Mouse (Mus musculus): ENCODE results near the gene Rnf113a1. TPM values are rescaled to one million over a fixed set of nuclear protein-coding genes. Genes with fewer than 3 reads are reported as not detected.
A peak's percentile ranks its signal among the peaks of the same experiment; 100 is the strongest.
"Not testable (repeated sequence)": the region's sequence is repeated elsewhere in the genome, so short reads cannot be mapped to it uniquely, and the experiment has no call there.

The Rnf113a1 gene
- 11.3 and 11.8 TPM in 2 replicates for polyA plus RNA-seq (2016; fragmentation: Nextera tagmentation; extraction: Ambion mirVana)

- no peaks in the 10 kb centered on the region for H3K4me1 ChIP-seq
- no peaks in the 10 kb centered on the region for H3K36me3 ChIP-seq (replicated peaks)
- H3K27ac ChIP-seq (replicated peaks) = peak within 1 kb of the TSS; percentile 82
- H3K27me3 ChIP-seq (replicated peaks; ENCODE audit: low read depth, poor library complexity, severe bottlenecking) = no peaks in the 10 kb centered on the region
- DNase-seq (ENCODE audit: low spot score) = peak; percentile 87
- 18% methylated on average over 63 of the region's 63 CpGs for WGBS
- peak within 1 kb of the TSS; percentile 68 for H3K4me3 ChIP-seq
- H3K9me3 ChIP-seq = no peaks in the 10 kb centered on the region
These were observed at the start of gene Rnf113a1, which contains the start of gene Ndufa1 for GRCm38 (mm10) chrX:37191105-37191743. Rnf113a1 (plus strand) TSS chrX:37191245. Ndufa1 (minus strand) TSS chrX:37191163.

- Histone ChIP-seq H3K27me3 (replicated peaks; ENCODE audit: low read depth, poor library complexity, severe bottlenecking) (no peaks in the 10 kb centered on the region), H3K9me3 (no peaks in the 10 kb centered on the region), H3K27ac (replicated peaks) (no peak overlapping the region), H3K4me1 (no peaks in the 10 kb centered on the region), H3K4me3 (no peak overlapping the region), H3K36me3 (replicated peaks) (peaks cover 49% of the 10 kb centered on the region)
- no peak for DNase-seq (ENCODE audit: low spot score)
- WGBS = 91% methylated on average over 3 of the region's 3 CpGs
These were observed 49.3 kb upstream of the Rnf113a1 start for GRCm38 (mm10) chrX:37141732-37142131.

GRCm38 (mm10) chrX:37144498-37144897, 46.5 kb upstream of the Rnf113a1 start:
- 51% methylated on average over 2 of the region's 4 CpGs for WGBS
- peaks cover 40% of the 10 kb centered on the region for H3K36me3 ChIP-seq (replicated peaks)
- not testable (repeated sequence) for H3K4me3 ChIP-seq

GRCm38 (mm10) chrX:37144954-37145353, 46.1 kb upstream of the Rnf113a1 start:
- H3K4me3 ChIP-seq = no peak overlapping the region
- H3K9me3 ChIP-seq = no peaks in the 10 kb centered on the region
- H3K27me3 ChIP-seq (replicated peaks; ENCODE audit: low read depth, poor library complexity, severe bottlenecking) = no peaks in the 10 kb centered on the region
- H3K27ac ChIP-seq (replicated peaks) = no peak overlapping the region
- DNase-seq (ENCODE audit: low spot score) = peak; percentile 10
- 97% methylated on average over 2 of the region's 2 CpGs for WGBS
- peaks cover 40% of the 10 kb centered on the region for H3K36me3 ChIP-seq (replicated peaks)
- H3K4me1 ChIP-seq = no peaks in the 10 kb centered on the region

More at GRCm38 (mm10) chrX:37144498-37144897, 46.5 kb upstream of the Rnf113a1 start:
- not testable (repeated sequence) for H3K9me3 ChIP-seq; H3K4me1 ChIP-seq; DNase-seq (ENCODE audit: low spot score); H3K27ac ChIP-seq (replicated peaks); H3K27me3 ChIP-seq (replicated peaks; ENCODE audit: low read depth, poor library complexity, severe bottlenecking)

- H3K36me3 ChIP-seq (replicated peaks) = peaks cover 18% of the 10 kb centered on the region; the same call in 1 of the 2 replicates
- DNase-seq (ENCODE audit: low spot score) = no peak
- H3K4me1 ChIP-seq = no peaks in the 10 kb centered on the region
- H3K27ac ChIP-seq (replicated peaks) = no peak overlapping the region
- WGBS = 59% methylated on average over 4 of the region's 4 CpGs
- H3K4me3 ChIP-seq = no peak overlapping the region
- no peaks in the 10 kb centered on the region for H3K9me3 ChIP-seq
- peaks cover 2% of the 10 kb centered on the region; the same call in 1 of the 2 replicates for H3K27me3 ChIP-seq (replicated peaks; ENCODE audit: low read depth, poor library complexity, severe bottlenecking)
These were observed 33.2 kb upstream of the Rnf113a1 start for GRCm38 (mm10) chrX:37157839-37158238.

- WGBS = 83% methylated on average over 10 of the region's 10 CpGs
These were observed 29.9 kb upstream of the Rnf113a1 start for GRCm38 (mm10) chrX:37161169-37161568.

GRCm38 (mm10) chrX:37163115-37163514, 27.9 kb upstream of the Rnf113a1 start:
- DNase-seq (ENCODE audit: low spot score) = no peak
- 73% methylated on average over 18 of the region's 18 CpGs for WGBS
- Histone ChIP-seq H3K36me3 (replicated peaks) (no peaks in the 10 kb centered on the region), H3K27ac (replicated peaks) (no peak overlapping the region), H3K9me3 (no peaks in the 10 kb centered on the region), H3K4me1 (no peaks in the 10 kb centered on the region), H3K4me3 (no peak overlapping the region), H3K27me3 (replicated peaks; ENCODE audit: low read depth, poor library complexity, severe bottlenecking) (peaks cover 10% of the 10 kb centered on the region)

More at GRCm38 (mm10) chrX:37161169-37161568, 29.9 kb upstream of the Rnf113a1 start:
- no peak overlapping the region for H3K27ac ChIP-seq (replicated peaks)
- H3K4me1 ChIP-seq = no peaks in the 10 kb centered on the region
- H3K9me3 ChIP-seq = no peaks in the 10 kb centered on the region
- peaks cover 10% of the 10 kb centered on the region for H3K27me3 ChIP-seq (replicated peaks; ENCODE audit: low read depth, poor library complexity, severe bottlenecking)
- DNase-seq (ENCODE audit: low spot score) = no peak
- no peaks in the 10 kb centered on the region for H3K36me3 ChIP-seq (replicated peaks)
- no peak overlapping the region for H3K4me3 ChIP-seq

- Histone ChIP-seq H3K4me1 (no peaks in the 10 kb centered on the region), H3K27me3 (replicated peaks; ENCODE audit: low read depth, poor library complexity, severe bottlenecking) (peaks cover 10% of the 10 kb centered on the region), H3K9me3 (no peaks in the 10 kb centered on the region), H3K36me3 (replicated peaks) (no peaks in the 10 kb centered on the region), H3K27ac (replicated peaks) (no peak overlapping the region), H3K4me3 (no peak overlapping the region)
- WGBS = 36% methylated on average over 3 of the region's 3 CpGs
- DNase-seq (ENCODE audit: low spot score) = peak; percentile 15
These were observed 24.0 kb upstream of the Rnf113a1 start for GRCm38 (mm10) chrX:37167085-37167484.

GRCm38 (mm10) chrX:37168742-37169141, 22.3 kb upstream of the Rnf113a1 start, which contains the start of gene Akap14:
Akap14 (minus strand) TSS chrX:37168842.
- no peak within 1 kb of the TSS for H3K4me3 ChIP-seq
- no peak for DNase-seq (ENCODE audit: low spot score)
- no peaks in the 10 kb centered on the region for H3K36me3 ChIP-seq (replicated peaks)
- no peaks in the 10 kb centered on the region for H3K27me3 ChIP-seq (replicated peaks; ENCODE audit: low read depth, poor library complexity, severe bottlenecking)
- WGBS = 47% methylated on average over 5 of the region's 5 CpGs
- no peak within 1 kb of the TSS for H3K27ac ChIP-seq (replicated peaks)
- no peaks in the 10 kb centered on the region for H3K9me3 ChIP-seq
- no peaks in the 10 kb centered on the region for H3K4me1 ChIP-seq

GRCm38 (mm10) chrX:37184401-37184800, 6.6 kb upstream of the Rnf113a1 start:
- H3K27me3 ChIP-seq (replicated peaks; ENCODE audit: low read depth, poor library complexity, severe bottlenecking); H3K27ac ChIP-seq (replicated peaks); H3K36me3 ChIP-seq (replicated peaks); H3K9me3 ChIP-seq; DNase-seq (ENCODE audit: low spot score); H3K4me1 ChIP-seq; H3K4me3 ChIP-seq: not testable (repeated sequence)
- 72% methylated on average over 8 of the region's 8 CpGs for WGBS

- H3K36me3 ChIP-seq (replicated peaks) = no peaks in the 10 kb centered on the region
- WGBS = 25% methylated on average over 20 of the region's 20 CpGs
- H3K27ac ChIP-seq (replicated peaks) = peak overlapping the region; percentile 82; the same call in 1 of the 2 replicates
- DNase-seq (ENCODE audit: low spot score) = no peak
- H3K4me1 ChIP-seq = no peaks in the 10 kb centered on the region
- H3K4me3 ChIP-seq = peak overlapping the region; percentile 68
- H3K9me3 ChIP-seq = no peaks in the 10 kb centered on the region
- no peaks in the 10 kb centered on the region for H3K27me3 ChIP-seq (replicated peaks; ENCODE audit: low read depth, poor library complexity, severe bottlenecking)
These were observed 315 bp upstream of the Rnf113a1 start for GRCm38 (mm10) chrX:37190755-37191104.

GRCm38 (mm10) chrX:37191744-37192379, 817 bp downstream of the Rnf113a1 start:
- Histone ChIP-seq H3K4me1 (no peaks in the 10 kb centered on the region), H3K36me3 (replicated peaks) (no peaks in the 10 kb centered on the region), H3K4me3 (peak overlapping the region; percentile 68), H3K9me3 (no peaks in the 10 kb centered on the region), H3K27ac (replicated peaks) (peak overlapping the region; percentile 82), H3K27me3 (replicated peaks; ENCODE audit: low read depth, poor library complexity, severe bottlenecking) (no peaks in the 10 kb centered on the region)
- peak; percentile 27 for DNase-seq (ENCODE audit: low spot score)
- 25% methylated on average over 28 of the region's 28 CpGs for WGBS

- Histone ChIP-seq H3K36me3 (replicated peaks) (no peaks in the 10 kb centered on the region), H3K4me1 (no peaks in the 10 kb centered on the region), H3K27ac (replicated peaks) (no peak overlapping the region), H3K27me3 (replicated peaks; ENCODE audit: low read depth, poor library complexity, severe bottlenecking) (no peaks in the 10 kb centered on the region), H3K9me3 (no peaks in the 10 kb centered on the region), H3K4me3 (no peak overlapping the region)
- 63% methylated on average over 8 of the region's 8 CpGs for WGBS
- DNase-seq (ENCODE audit: low spot score) = no peak
These were observed 7.6 kb downstream of the Rnf113a1 start for GRCm38 (mm10) chrX:37198676-37199075.
